Mouse (Mus musculus) megakaryocyte, embryonic 14.5 days (primary cell): ENCODE measurements around the gene Uck2. TPM values are rescaled to one million over a fixed set of nuclear protein-coding genes. Genes with fewer than 3 reads are reported as not detected.

Source experiments
- H3K27me3 ChIP-seq: replicated peaks from 2 replicates; pipeline ENCODE3; 2012; ENCODE audit warnings: inconsistent platforms
- H3K36me3 ChIP-seq: replicated peaks from 2 replicates; pipeline ENCODE3; 2012; ENCODE audit warnings: low read length, inconsistent platforms, mixed read lengths
- H3K4me1 ChIP-seq: 2 replicates; pipeline ENCODE4 v1.6.1; 2012; ENCODE audit warnings: inconsistent platforms
- H3K4me3 ChIP-seq: replicated peaks from 2 replicates; pipeline ENCODE3; 2012; ENCODE audit warnings: moderate library complexity, mild to moderate bottlenecking, inconsistent platforms
- H3K9me3 ChIP-seq: 2 replicates; pipeline ENCODE4 v1.6.1; 2012; ENCODE audit warnings: inconsistent platforms
- FLI1 ChIP-seq: IDR thresholded peaks from 2 replicates; pipeline ENCODE4 v1.6.1; 2012; ENCODE audit warnings: low read length, inconsistent platforms, mixed read lengths
- GATA1 ChIP-seq: IDR thresholded peaks from 3 replicates; pipeline ENCODE4 v1.6.1; 2012; ENCODE audit warnings: mixed read lengths, low read length, inconsistent platforms, borderline replicate concordance
- polyA plus RNA-seq: library from polyadenylated mRNA; stranded (reverse); fragments of >175 nt; gene quantifications from 2 replicates; pipeline ENCODE4 v1.2.3, GENCODE M21; 2012; ENCODE audit warnings: low replicate concordance; ENCODE audit not compliant: insufficient read depth

Gene Uck2
- 367 and 525 TPM in 2 replicates for polyA plus RNA-seq

DNA sequence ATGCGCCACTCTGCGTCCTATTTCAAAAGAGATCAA lies at the start of gene Uck2:
TSS of gene Uck2 (minus strand) at position 1 of the 36 bp plus-strand sequence.
- Histone ChIP-seq H3K36me3 (peaks cover 5% of the 10 kb centered on the region), H3K27me3 (no peaks in the 10 kb centered on the region), H3K4me3 (peak within 1 kb of the TSS; percentile 98), H3K4me1 (peaks cover 77% of the 10 kb centered on the region), H3K9me3 (no peaks in the 10 kb centered on the region)
- TF ChIP-seq FLI1 (no peak), GATA1 (no peak)

DNA sequence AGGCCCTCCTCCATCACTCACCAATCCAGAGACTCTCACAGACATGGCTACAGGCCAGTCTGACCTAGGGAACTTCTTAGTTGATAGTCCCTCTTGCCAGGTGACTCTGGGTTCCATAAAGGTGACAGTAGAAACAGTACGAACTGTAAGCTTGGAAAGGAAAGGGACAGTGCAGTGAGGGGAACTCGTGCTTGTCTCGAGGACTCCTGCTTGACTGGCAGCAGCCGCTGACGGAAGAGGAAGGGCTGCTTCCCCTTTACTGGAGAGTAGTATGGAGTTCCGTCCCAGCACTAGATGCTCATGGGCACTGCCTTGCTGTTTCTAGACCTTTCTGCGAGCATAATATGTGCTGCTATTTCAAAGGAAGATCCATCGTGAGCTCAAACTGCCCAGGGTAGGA lies 46.0 kb upstream of the Uck2 start:
- TF ChIP-seq GATA1 (no peak), FLI1 (no peak)
- H3K4me3 ChIP-seq, result no peak overlapping the region
- H3K4me1 ChIP-seq, result peaks cover 7% of the 10 kb centered on the region
- H3K36me3 ChIP-seq, result peaks cover 90% of the 10 kb centered on the region
- no peaks in the 10 kb centered on the region for H3K27me3 ChIP-seq
- H3K9me3 ChIP-seq, result no peaks in the 10 kb centered on the region

GRCm38 (mm10) chr1:167328776-167329175 lies 43.7 kb upstream of the Uck2 start:
- Histone ChIP-seq H3K27me3 (no peaks in the 10 kb centered on the region), H3K4me1 (peaks cover 7% of the 10 kb centered on the region; the same call in 1 of the 2 replicates), H3K4me3 (no peak overlapping the region), H3K9me3 (no peaks in the 10 kb centered on the region), H3K36me3 (peaks cover 95% of the 10 kb centered on the region)
- no peak for TF ChIP-seq GATA1
- TF ChIP-seq FLI1, result no peak

- Histone ChIP-seq H3K27me3 (no peaks in the 10 kb centered on the region), H3K4me3 (no peak overlapping the region), H3K4me1 (peaks cover 3% of the 10 kb centered on the region; the same call in 1 of the 2 replicates), H3K36me3 (peaks cover 91% of the 10 kb centered on the region), H3K9me3 (no peaks in the 10 kb centered on the region)
- no peak for TF ChIP-seq GATA1
- TF ChIP-seq FLI1, result no peak
Measured at GRCm38 (mm10) chr1:167321691-167322090, 36.6 kb upstream of the Uck2 start.

DNA sequence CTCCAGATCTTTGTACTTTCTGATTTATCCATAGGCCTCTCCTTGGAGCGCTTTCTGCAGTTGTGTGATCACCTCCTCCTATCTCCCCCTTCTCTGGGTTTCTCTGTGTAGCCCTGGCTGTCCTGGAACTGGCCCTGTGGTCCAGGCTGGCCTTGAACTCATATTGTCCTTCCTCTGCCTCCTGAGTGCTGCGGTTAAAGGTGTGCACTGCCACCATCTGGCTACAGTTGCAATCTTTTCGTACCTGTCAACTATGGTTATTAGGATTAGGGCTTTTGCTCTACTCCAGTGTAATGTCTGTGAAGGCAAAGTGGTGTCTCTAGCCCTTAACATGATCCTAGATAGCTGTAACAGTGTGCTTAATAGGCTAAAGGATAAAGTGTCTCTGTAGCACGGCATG lies 28.1 kb upstream of the Uck2 start:
- H3K9me3 ChIP-seq, result no peaks in the 10 kb centered on the region
- H3K36me3 ChIP-seq, result peaks cover 60% of the 10 kb centered on the region
- peak overlapping the region; percentile 81 for H3K4me3 ChIP-seq
- TF ChIP-seq GATA1 (no peak), FLI1 (no peak)
- H3K4me1 ChIP-seq, result peaks cover 49% of the 10 kb centered on the region
- no peaks in the 10 kb centered on the region for H3K27me3 ChIP-seq

GRCm38 (mm10) chr1:167312367-167312766 lies 27.2 kb upstream of the Uck2 start:
- Histone ChIP-seq H3K4me3 (peak overlapping the region; percentile 75), H3K4me1 (peaks cover 52% of the 10 kb centered on the region), H3K36me3 (peaks cover 53% of the 10 kb centered on the region), H3K9me3 (no peaks in the 10 kb centered on the region), H3K27me3 (no peaks in the 10 kb centered on the region)
- TF ChIP-seq FLI1, result no peak
- peak; percentile 45; the same call in 1 of the 3 replicates for TF ChIP-seq GATA1

GRCm38 (mm10) chr1:167308261-167309054 lies 23.3 kb upstream of the Uck2 start, which contains the start of gene Tmco1:
TSS of gene Tmco1 (plus strand) at chr1:167308378.
- Histone ChIP-seq H3K9me3 (no peaks in the 10 kb centered on the region), H3K27me3 (no peaks in the 10 kb centered on the region), H3K4me1 (peaks cover 72% of the 10 kb centered on the region), H3K36me3 (peaks cover 28% of the 10 kb centered on the region), H3K4me3 (peak within 1 kb of the TSS; percentile 94)
- no peak for TF ChIP-seq GATA1
- TF ChIP-seq FLI1, result peak; percentile 78; the same call in 1 of the 2 replicates

GRCm38 (mm10) chr1:167307674-167308073 lies 22.6 kb upstream of the Uck2 start:
- peaks cover 21% of the 10 kb centered on the region for H3K36me3 ChIP-seq
- no peaks in the 10 kb centered on the region for H3K27me3 ChIP-seq
- H3K4me1 ChIP-seq, result peaks cover 71% of the 10 kb centered on the region
- no peaks in the 10 kb centered on the region for H3K9me3 ChIP-seq
- no peak for TF ChIP-seq FLI1
- TF ChIP-seq GATA1, result no peak
- H3K4me3 ChIP-seq, result peak overlapping the region; percentile 92

DNA sequence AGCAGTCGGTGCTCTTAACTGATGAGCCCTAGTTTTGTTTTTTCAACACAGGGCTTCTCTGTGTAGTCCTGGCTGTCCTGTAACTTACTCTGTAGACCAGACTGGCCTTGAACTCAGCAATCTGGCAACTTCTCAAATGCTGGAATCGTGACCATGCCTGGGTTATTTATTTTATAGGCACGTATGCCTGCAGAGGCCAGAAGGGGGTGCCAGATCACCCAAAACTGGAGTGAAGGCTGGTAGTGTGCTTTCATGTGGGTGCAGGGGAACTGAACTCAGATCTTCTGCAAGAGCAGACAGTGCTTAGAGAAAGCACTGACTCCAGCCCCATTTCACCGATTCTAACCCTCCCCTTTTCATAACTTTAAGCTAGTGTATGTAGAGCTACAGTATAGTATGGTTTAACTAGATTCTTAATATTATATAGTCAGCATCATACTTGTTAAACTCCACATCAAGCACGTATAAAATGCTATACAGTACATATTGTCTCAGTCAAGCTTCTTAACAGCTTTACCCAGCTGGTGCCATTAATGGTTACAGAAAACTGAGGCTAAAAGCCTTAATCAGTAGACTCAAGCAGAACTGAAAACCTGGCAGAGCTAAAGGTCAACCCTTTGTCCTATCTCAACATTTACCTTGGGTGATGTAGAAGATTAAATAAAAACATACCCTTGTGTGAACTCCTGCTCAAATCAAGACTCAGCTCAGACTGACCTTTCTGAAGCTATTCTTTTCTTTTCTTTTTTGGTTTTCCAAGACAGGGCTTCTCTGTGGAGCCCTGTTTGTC lies 21.5 kb upstream of the Uck2 start:
- Histone ChIP-seq H3K4me1 (peaks cover 60% of the 10 kb centered on the region), H3K9me3 (no peaks in the 10 kb centered on the region), H3K36me3 (peaks cover 13% of the 10 kb centered on the region), H3K27me3 (no peaks in the 10 kb centered on the region), H3K4me3 (no peak overlapping the region)
- no peak for TF ChIP-seq GATA1
- no peak for TF ChIP-seq FLI1

DNA sequence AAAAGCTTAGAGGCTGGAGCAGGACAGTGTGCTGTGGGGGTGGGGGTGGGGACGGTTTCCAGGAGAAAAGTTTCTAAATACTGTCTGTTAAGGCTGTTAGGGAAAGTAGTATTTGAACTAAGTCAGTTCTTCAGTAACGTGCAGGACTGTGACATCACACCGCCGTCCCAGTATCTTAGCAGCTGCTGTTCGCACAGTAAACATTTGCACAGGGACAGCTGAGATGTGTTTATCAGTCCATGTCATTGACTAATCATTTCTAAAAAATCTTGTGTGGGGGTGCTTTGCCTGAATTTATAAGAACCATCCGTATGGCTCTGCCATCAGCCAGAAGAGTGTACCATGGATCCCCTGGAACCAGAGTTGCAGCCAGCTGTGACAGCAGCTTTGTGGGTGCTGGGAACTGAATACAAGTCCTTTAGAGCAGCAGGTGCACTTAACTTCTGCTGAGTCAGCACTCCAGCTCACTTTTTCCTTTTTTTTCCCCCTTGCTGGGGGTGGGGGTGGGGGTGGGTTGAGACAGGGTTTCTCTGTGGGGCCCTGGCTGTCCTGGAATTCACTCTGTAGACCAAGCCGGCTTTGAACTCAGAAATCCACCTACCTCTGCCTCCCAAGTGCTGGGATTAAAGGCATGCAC lies 20.5 kb upstream of the Uck2 start:
- peaks cover 8% of the 10 kb centered on the region for H3K36me3 ChIP-seq
- H3K4me1 ChIP-seq, result peaks cover 53% of the 10 kb centered on the region
- TF ChIP-seq GATA1, result no peak
- TF ChIP-seq FLI1, result no peak
- no peaks in the 10 kb centered on the region for H3K27me3 ChIP-seq
- H3K4me3 ChIP-seq, result no peak overlapping the region
- no peaks in the 10 kb centered on the region for H3K9me3 ChIP-seq
